Mouse (Mus musculus) midbrain, embryonic 13.5 days (tissue): ENCODE measurements around the gene Ptma. TPM values are rescaled to one million over a fixed set of nuclear protein-coding genes. Genes with fewer than 3 reads are reported as not detected.

Experiments used
- ATAC-seq: fragments of 200-750 bp; cut with Nextera tagmentation; 2 replicates; pipeline ENCODE4 v1.8.0; 2017; ENCODE audit warnings: mild to moderate bottlenecking, moderate TSS enrichment, moderate library complexity
- H3K27ac ChIP-seq: fragments of 300-500 bp; sonication (generic); 2 replicates; pipeline ENCODE4 v1.5.1; 2015; ENCODE audit warnings: inconsistent platforms, mild to moderate bottlenecking, moderate library complexity
- H3K27me3 ChIP-seq: fragments of 300-500 bp; sonication (generic); 2 replicates; pipeline ENCODE4 v1.6.1; 2015; ENCODE audit warnings: mild to moderate bottlenecking, inconsistent platforms
- H3K36me3 ChIP-seq: fragments of 300-500 bp; sonication (generic); 2 replicates; pipeline ENCODE4 v1.6.1; 2015; ENCODE audit warnings: mild to moderate bottlenecking, inconsistent platforms
- H3K4me1 ChIP-seq: fragments of 300-500 bp; sonication (generic); replicated peaks from 2 replicates; pipeline ENCODE4 v1.6.1; 2015; ENCODE audit warnings: inconsistent platforms
- H3K4me2 ChIP-seq: fragments of 300-500 bp; sonication (generic); replicated peaks from 2 replicates; pipeline ENCODE4 v1.6.1; 2015; ENCODE audit warnings: moderate library complexity, mild to moderate bottlenecking, inconsistent platforms
- H3K4me3 ChIP-seq: fragments of 300-500 bp; sonication (generic); replicated peaks from 2 replicates; pipeline ENCODE4 v1.5.1; 2015; ENCODE audit warnings: mild to moderate bottlenecking, inconsistent platforms
- H3K9ac ChIP-seq: fragments of 300-500 bp; sonication (generic); replicated peaks from 2 replicates; pipeline ENCODE4 v1.6.1; 2015; ENCODE audit warnings: mild to moderate bottlenecking, inconsistent platforms
- H3K9me3 ChIP-seq: fragments of 300-500 bp; sonication (generic); 2 replicates; pipeline ENCODE4 v1.6.1; 2016; ENCODE audit warnings: mild to moderate bottlenecking, inconsistent platforms
- WGBS: fragments of 180-500 bp; shearing (Covaris S2); methylation state at CpG from one replicate; pipeline ENCODE4 v1.1.7; 2015; 5-methylcytosine and 5-hydroxymethylcytosine counted together
- polyA plus RNA-seq: library from polyadenylated mRNA; unstranded; fragments of >200 nt; fragmentation: Nextera tagmentation; extraction: Ambion mirVana; gene quantifications from 2 replicates; pipeline ENCODE4 v1.2.1, GENCODE M21; 2015

Gene Ptma
- polyA plus RNA-seq, 1 experiment from 2014 or later: 2,381 TPM

GRCm38 (mm10) chr1:86571381-86571780 lies 44.9 kb downstream of the Ptma start:
- no peak for ATAC-seq
- no peaks in the 10 kb centered on the region for H3K27me3 ChIP-seq
- H3K4me2 ChIP-seq: no peak overlapping the region
- no peak overlapping the region for H3K9ac ChIP-seq
- WGBS: 96% methylated on average over 2 of the region's 2 CpGs
- H3K4me1 ChIP-seq: no peaks in the 10 kb centered on the region
- H3K9me3 ChIP-seq: no peaks in the 10 kb centered on the region
- no peak overlapping the region for H3K4me3 ChIP-seq
- 0 out of 2 replicates have a peak, but pooled peaks cover 3% of the 10 kb centered on the region for H3K36me3 ChIP-seq
- H3K27ac ChIP-seq: no peak overlapping the region

- ATAC-seq: no peak
- no peaks in the 10 kb centered on the region for H3K4me1 ChIP-seq
- H3K36me3 ChIP-seq: 0 out of 2 replicates have a peak, but pooled peaks cover 3% of the 10 kb centered on the region
- no peak overlapping the region for H3K9ac ChIP-seq
- H3K9me3 ChIP-seq: no peaks in the 10 kb centered on the region
- no peak overlapping the region for H3K4me3 ChIP-seq
- no peak overlapping the region for H3K27ac ChIP-seq
- no peak overlapping the region for H3K4me2 ChIP-seq
- WGBS: 90% methylated on average over 4 of the region's 4 CpGs
- no peaks in the 10 kb centered on the region for H3K27me3 ChIP-seq
Observed at GRCm38 (mm10) chr1:86571941-86572340, 45.4 kb downstream of the Ptma start.

Other genes starting within 250 kb of the Ptma start
- gene B3gnt7, start 223.9 kb upstream of the Ptma start, polyA plus RNA-seq: 2.6 and 2.7 TPM in 2 replicates
- gene Ncl, start 167.3 kb upstream of the Ptma start, polyA plus RNA-seq: 241 and 244 TPM in 2 replicates
- gene Nmur1, start 100.5 kb upstream of the Ptma start, polyA plus RNA-seq: 0.22 TPM in 1 of 2 replicates, not detected in the other
- not detected in 2 replicates for gene Tex44, start 100.4 kb upstream of the Ptma start, polyA plus RNA-seq
- gene Pde6d, start 55.9 kb downstream of the Ptma start, polyA plus RNA-seq: 86.6 and 90.2 TPM in 2 replicates
- gene Cops7b, start 56.2 kb downstream of the Ptma start, polyA plus RNA-seq: 67.0 and 70.2 TPM in 2 replicates
- gene Nppc, start 143.8 kb downstream of the Ptma start, polyA plus RNA-seq: 1.8 and 2.3 TPM in 2 replicates
- gene Dis3l2, start 177.1 kb downstream of the Ptma start, polyA plus RNA-seq: 43.2 and 45.5 TPM in 2 replicates